Mouse (Mus musculus) MEL (cell line): ENCODE results near the gene Zcchc14. TPM values are rescaled to one million over a fixed set of nuclear protein-coding genes. Genes with fewer than 3 reads are reported as not detected.
"Not testable (repeated sequence)": the region's sequence is repeated elsewhere in the genome, so short reads cannot be mapped to it uniquely, and the experiment has no call there.

Experiments used
- DNase-seq: peaks from one replicate; pipeline ENCODE4 v3.0.0; 2011; ENCODE audit warnings: low read depth, low spot score
- H3K27ac ChIP-seq: 2 replicates; pipeline ENCODE4 v1.5.1; 2012; ENCODE audit warnings: low read depth, mild to moderate bottlenecking, control low read depth, low read length, moderate library complexity; ENCODE audit not compliant: control insufficient read depth
- H3K27me3 ChIP-seq, 2 experiments: fragments of 150-350 bp in 1 of 2; sonication (generic) in 1 of 2; 2 replicates each; pipeline ENCODE4 v1.6.1; 2012; ENCODE audit warnings: low read length in 2 of 2, mild to moderate bottlenecking in 2 of 2, improper control_type of control experiment in 1 of 2, moderate library complexity in 1 of 2; ENCODE audit not compliant: insufficient read depth in 2 of 2, control insufficient read depth in 1 of 2
- H3K36me3 ChIP-seq, 2 experiments: 2 replicates each; pipeline ENCODE4 v1.6.1; 2012 to 2014; ENCODE audit warnings: low read length in 2 of 2, improper control_type of control experiment in 1 of 2, inconsistent platforms in 1 of 2, mild to moderate bottlenecking in 1 of 2; ENCODE audit not compliant: insufficient read depth in 2 of 2, control insufficient read depth in 1 of 2
- H3K4me1 ChIP-seq, 2 experiments: fragments of 150-350 bp in 1 of 2; sonication (generic) in 1 of 2; 2 replicates each; pipeline ENCODE4 v1.6.1; 2012; ENCODE audit warnings: low read length in 2 of 2, improper control_type of control experiment in 1 of 2, mild to moderate bottlenecking in 1 of 2; ENCODE audit not compliant: insufficient read depth in 2 of 2, control insufficient read depth in 1 of 2
- H3K4me3 ChIP-seq, 2 experiments: fragments of 150-350 bp in 1 of 2; sonication (generic) in 1 of 2; 2 replicates each; pipeline ENCODE4 v1.5.1; 2012; ENCODE audit warnings: low read depth in 2 of 2, low read length in 2 of 2, mild to moderate bottlenecking in 2 of 2, moderate library complexity in 2 of 2, control low read depth in 1 of 2, improper control_type of control experiment in 1 of 2; ENCODE audit not compliant: control insufficient read depth in 1 of 2, insufficient read depth in 1 of 2
- H3K79me2 ChIP-seq: 2 replicates; pipeline ENCODE4 v1.6.1; 2012; ENCODE audit warnings: mild to moderate bottlenecking, low read length, moderate library complexity; ENCODE audit not compliant: control insufficient read depth, poor library complexity, insufficient read depth
- H3K9ac ChIP-seq: 2 replicates; pipeline ENCODE4 v1.6.1; 2012; ENCODE audit warnings: low read depth, mild to moderate bottlenecking, control low read depth, low read length, moderate library complexity; ENCODE audit not compliant: control insufficient read depth, poor library complexity, severe bottlenecking
- H3K9me3 ChIP-seq: fragments of 150-350 bp; sonication (generic); replicated peaks from 2 replicates; pipeline ENCODE4 v1.6.1; 2012; ENCODE audit warnings: mild to moderate bottlenecking, low read length, improper control_type of control experiment, moderate library complexity; ENCODE audit not compliant: insufficient read depth
- CHD2 ChIP-seq: IDR thresholded peaks from 2 replicates; pipeline ENCODE4 v1.6.1; 2011; ENCODE audit warnings: low read length, improper control_type of control experiment
- ELF1 ChIP-seq: IDR thresholded peaks from 2 replicates; pipeline ENCODE4 v1.6.1; 2014; ENCODE audit warnings: low read depth, mild to moderate bottlenecking, inconsistent platforms, low read length, improper control_type of control experiment, moderate library complexity
- EP300 ChIP-seq, 2 experiments: IDR thresholded peaks; 2 replicates each; pipeline ENCODE4 v1.6.1; 2011; ENCODE audit warnings: improper control_type of control experiment in 2 of 2, low read length in 2 of 2, low read depth in 1 of 2, mild to moderate bottlenecking in 1 of 2
- ETS1 ChIP-seq: IDR thresholded peaks from 2 replicates; pipeline ENCODE4 v1.6.1; 2012; ENCODE audit warnings: low read depth, mild to moderate bottlenecking, inconsistent platforms, low read length, improper control_type of control experiment, moderate library complexity
- GATA1 ChIP-seq: IDR thresholded peaks from 2 replicates; pipeline ENCODE4 v1.6.1; 2011; ENCODE audit warnings: low read depth, low read length, improper control_type of control experiment
- HCFC1 ChIP-seq: IDR thresholded peaks from 2 replicates; pipeline ENCODE4 v1.6.1; 2012; ENCODE audit warnings: low read depth, mild to moderate bottlenecking, inconsistent platforms, low read length, improper control_type of control experiment, moderate library complexity
- JUND ChIP-seq: IDR thresholded peaks from 2 replicates; pipeline ENCODE4 v1.6.1; 2011; ENCODE audit warnings: low read depth, mild to moderate bottlenecking, improper control_type of control experiment, low read length
- MEF2A ChIP-seq: IDR thresholded peaks from 2 replicates; pipeline ENCODE4 v1.6.1; 2014; ENCODE audit warnings: low read depth, mild to moderate bottlenecking, inconsistent platforms, low read length, improper control_type of control experiment; ENCODE audit not compliant: poor library complexity, insufficient replicate concordance, severe bottlenecking; ENCODE audit errors: extremely low read depth
- MYB ChIP-seq: IDR thresholded peaks from 2 replicates; pipeline ENCODE4 v1.6.1; 2011; ENCODE audit warnings: mild to moderate bottlenecking, low read depth, low read length, improper control_type of control experiment
- MYC ChIP-seq: IDR thresholded peaks from 2 replicates; pipeline ENCODE4 v1.6.1; 2011; ENCODE audit warnings: low read depth, mild to moderate bottlenecking, low read length, improper control_type of control experiment, moderate library complexity
- NELFE ChIP-seq: IDR thresholded peaks from 2 replicates; pipeline ENCODE4 v1.6.1; 2011; ENCODE audit warnings: low read depth, low read length, improper control_type of control experiment
- POLR2AphosphoS2 ChIP-seq: IDR thresholded peaks from 2 replicates; pipeline ENCODE4 v1.6.1; 2011; ENCODE audit warnings: low read length, improper control_type of control experiment
- SIN3A ChIP-seq: IDR thresholded peaks from 2 replicates; pipeline ENCODE4 v1.6.1; 2012; ENCODE audit warnings: low read length, improper control_type of control experiment, inconsistent platforms
- SMC3 ChIP-seq: IDR thresholded peaks from 2 replicates; pipeline ENCODE4 v1.6.1; 2011; ENCODE audit warnings: low read depth, low read length, improper control_type of control experiment
- USF1 ChIP-seq: IDR thresholded peaks from 2 replicates; pipeline ENCODE4 v1.6.1; 2014; ENCODE audit warnings: low read depth, mild to moderate bottlenecking, inconsistent platforms, low read length, improper control_type of control experiment, moderate library complexity
- USF2 ChIP-seq, 2 experiments: IDR thresholded peaks; 2 replicates each; pipeline ENCODE4 v1.6.1; 2011 to 2012; ENCODE audit warnings: improper control_type of control experiment in 2 of 2, low read length in 2 of 2, borderline replicate concordance in 1 of 2, inconsistent platforms in 1 of 2, low read depth in 1 of 2, mild to moderate bottlenecking in 1 of 2; ENCODE audit not compliant: insufficient read depth in 1 of 2
- ZC3H11A ChIP-seq: IDR thresholded peaks from 2 replicates; pipeline ENCODE4 v1.6.1; 2012; ENCODE audit warnings: low read depth, mild to moderate bottlenecking, inconsistent platforms, low read length, improper control_type of control experiment
- ZKSCAN1 ChIP-seq: IDR thresholded peaks from 2 replicates; pipeline ENCODE4 v1.6.1; 2012; ENCODE audit warnings: low read depth, mild to moderate bottlenecking, inconsistent platforms, low read length, improper control_type of control experiment, moderate library complexity
- ZNF384 ChIP-seq: IDR thresholded peaks from 2 replicates; pipeline ENCODE4 v1.6.1; 2012; ENCODE audit warnings: low read depth, mild to moderate bottlenecking, inconsistent platforms, low read length, improper control_type of control experiment
- polyA plus RNA-seq, 2 experiments: library from polyadenylated mRNA; stranded (reverse) in 1 of 2; unstranded in 1 of 2; fragments of >175 nt in 1 of 2; fragments of >200 nt in 1 of 2; gene quantifications; 2 replicates each; pipeline versions ENCODE4 v1.2.1 to v1.2.4; 2012; ENCODE audit warnings: low replicate concordance in 2 of 2, low read depth in 1 of 2; ENCODE audit not compliant: insufficient read length in 2 of 2, insufficient read depth in 1 of 2, missing spikeins in 1 of 2
- total RNA-seq: library from RNA; depleted of rRNA; stranded (reverse); fragments of 300-350 nt; gene quantifications from 2 replicates; pipeline ENCODE4 v1.2.3, GENCODE M21; 2012

Gene Zcchc14
- total and polyA plus RNA-seq, 3 experiments: 0.04 to 0.11 TPM; not detected in 1

DNA sequence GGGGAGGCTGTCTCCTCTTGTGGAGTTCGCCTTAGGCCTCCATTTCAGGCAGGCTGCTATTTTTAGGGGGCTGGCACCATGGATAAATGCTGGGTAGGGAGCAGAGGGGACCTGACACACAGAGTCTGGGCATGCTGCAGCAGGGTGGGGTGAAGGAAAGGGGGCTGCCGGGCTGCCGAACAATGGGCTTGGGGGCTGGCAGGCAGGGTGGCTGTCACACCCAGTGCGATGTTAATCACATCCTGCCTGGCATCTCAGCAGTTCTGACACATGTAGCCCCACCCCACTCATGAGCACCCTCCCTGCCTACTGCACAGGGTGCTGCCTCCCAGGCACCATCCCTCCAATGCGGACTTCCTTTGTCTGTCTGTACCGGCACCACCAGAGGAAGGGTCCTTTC is 15.9 kb upstream of the Zcchc14 start:
- TF ChIP-seq POLR2AphosphoS2: no peak
- TF ChIP-seq ZNF384: no peak
- TF ChIP-seq CHD2: no peak
- no peak for TF ChIP-seq MYC
- no peak for TF ChIP-seq JUND
- no peak for TF ChIP-seq ELF1
- no peak for TF ChIP-seq ZC3H11A
- TF ChIP-seq USF2 (IDR thresholded peaks at IDR 0.05; ENCODE audit: borderline replicate concordance in 1 of 2, insufficient read depth in 1 of 2, low read depth in 1 of 2, low read length in 2 of 2): no peak
- no peak for TF ChIP-seq ZKSCAN1
- no peak for TF ChIP-seq SMC3
- no peak for TF ChIP-seq MYB
- no peak for TF ChIP-seq USF1
- TF ChIP-seq GATA1: no peak
- TF ChIP-seq SIN3A: no peak
- TF ChIP-seq EP300 (IDR thresholded peaks at IDR 0.05; ENCODE audit: low read depth in 1 of 2, low read length in 2 of 2): no peak
- Histone ChIP-seq H3K27ac (no peak overlapping the region), H3K4me1 (no peaks in the 10 kb centered on the region), H3K9ac (no peak overlapping the region), H3K27me3 (no peaks in the 10 kb centered on the region), H3K79me2 (no peaks in the 10 kb centered on the region), H3K36me3 (no peaks in the 10 kb centered on the region), H3K4me3 (no peak overlapping the region), H3K9me3 (no peaks in the 10 kb centered on the region)
- DNase-seq: no peak

DNA sequence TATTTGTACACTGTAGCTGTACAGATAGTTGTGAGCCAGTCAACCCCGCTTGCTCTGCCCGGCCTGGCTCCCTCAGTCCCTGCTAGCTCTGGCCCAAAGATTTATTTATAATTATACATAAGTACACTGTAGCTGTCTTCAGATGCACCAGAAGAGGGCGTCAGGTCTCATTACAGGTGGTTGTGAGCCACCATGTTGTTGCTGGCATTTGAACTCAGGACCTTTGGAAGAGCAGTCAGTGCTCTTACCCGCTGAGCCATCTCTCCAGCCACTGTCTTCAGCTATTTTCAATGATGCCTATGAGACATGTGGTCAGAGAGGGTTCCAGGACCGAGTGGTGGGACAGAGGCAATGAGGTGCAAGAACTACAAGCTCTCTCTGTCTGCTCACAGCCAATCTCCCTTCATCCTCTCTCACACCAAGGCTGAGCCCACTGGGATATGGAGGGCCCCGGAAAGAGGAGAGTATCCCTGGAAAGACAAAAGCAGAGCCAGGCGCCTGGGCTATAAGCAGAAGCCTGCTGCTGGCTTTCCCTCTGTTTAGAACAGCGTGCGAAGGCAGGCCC is 15.3 kb upstream of the Zcchc14 start:
- not testable (repeated sequence) for DNase-seq, H3K9ac ChIP-seq, H3K27me3 ChIP-seq, H3K9me3 ChIP-seq, H3K4me1 ChIP-seq, H3K79me2 ChIP-seq, H3K27ac ChIP-seq, H3K4me3 ChIP-seq, H3K36me3 ChIP-seq

GRCm38 (mm10) chr8:121665329-121665728 is 12.6 kb upstream of the Zcchc14 start:
- H3K27ac ChIP-seq: no peak overlapping the region

More at GRCm38 (mm10) chr8:121665329-121665728, 12.6 kb upstream of the Zcchc14 start:
- Histone ChIP-seq H3K27me3 (no peaks in the 10 kb centered on the region), H3K9me3 (no peaks in the 10 kb centered on the region), H3K36me3 (no peaks in the 10 kb centered on the region), H3K79me2 (no peaks in the 10 kb centered on the region), H3K9ac (no peak overlapping the region), H3K4me1 (no peaks in the 10 kb centered on the region), H3K4me3 (no peak overlapping the region)
- no peak for DNase-seq
- TF ChIP-seq NELFE: no peak
- no peak for TF ChIP-seq HCFC1
- TF ChIP-seq JUND: no peak
- TF ChIP-seq MEF2A: no peak
- no peak for TF ChIP-seq ETS1
